Mouse (Mus musculus) heart, postnatal 0 days (tissue): ENCODE data around the gene Ggcx. TPM values are rescaled to one million over a fixed set of nuclear protein-coding genes. Genes with fewer than 3 reads are reported as not detected.
A peak's percentile ranks its signal among the peaks of the same experiment; 100 is the strongest.

Experiments
- ATAC-seq: fragments of 200-750 bp; cut with Nextera tagmentation; 2 replicates; pipeline ENCODE4 v1.8.0; 2017; ENCODE audit warnings: low read depth, moderate number of reproducible peaks, moderate library complexity; ENCODE audit not compliant: insufficient read depth
- DNase-seq: peaks from one replicate; pipeline ENCODE4 v3.0.0-alpha.2; 2016; ENCODE audit warnings: low spot score
- H3K27ac ChIP-seq: fragments of 300-500 bp; sonication (generic); 2 replicates; pipeline ENCODE4 v1.5.1; 2014; ENCODE audit warnings: low read depth, mild to moderate bottlenecking
- H3K27me3 ChIP-seq: fragments of 300-500 bp; sonication (generic); 2 replicates; pipeline ENCODE4 v1.6.1; 2014; ENCODE audit warnings: low read length, mixed read lengths; ENCODE audit not compliant: control insufficient read depth, insufficient read depth
- H3K36me3 ChIP-seq: fragments of 300-500 bp; sonication (generic); replicated peaks from 2 replicates; pipeline ENCODE4 v1.6.1; 2014; ENCODE audit warnings: low read length, mixed read lengths; ENCODE audit not compliant: control insufficient read depth, insufficient read depth
- H3K4me1 ChIP-seq: fragments of 300-500 bp; sonication (generic); 2 replicates; pipeline ENCODE4 v1.6.1; 2014; ENCODE audit warnings: antibody characterized with exemption; ENCODE audit not compliant: control insufficient read depth, insufficient read depth
- H3K4me2 ChIP-seq: fragments of 300-500 bp; sonication (generic); 2 replicates; pipeline ENCODE4 v1.6.1; 2014; ENCODE audit warnings: low read depth, mild to moderate bottlenecking, low read length, moderate library complexity
- H3K4me3 ChIP-seq: fragments of 300-500 bp; sonication (generic); 2 replicates; pipeline ENCODE4 v1.5.1; 2014; ENCODE audit warnings: low read depth, low read length
- H3K9ac ChIP-seq: fragments of 300-500 bp; sonication (generic); replicated peaks from 2 replicates; pipeline ENCODE4 v1.6.1; 2014; ENCODE audit warnings: low read depth, low read length, mixed read lengths
- H3K9me3 ChIP-seq: fragments of 300-500 bp; sonication (generic); replicated peaks from 2 replicates; pipeline ENCODE4 v1.6.1; 2016; ENCODE audit warnings: low read length; ENCODE audit not compliant: control insufficient read depth
- CTCF ChIP-seq: IDR thresholded peaks from 2 replicates; pipeline ENCODE4 v1.5.1; 2016; ENCODE audit warnings: antibody characterized with exemption, control low read depth, low read depth
- EP300 ChIP-seq: IDR thresholded peaks from 2 replicates; pipeline ENCODE4 v1.6.1; 2016; ENCODE audit warnings: antibody characterized with exemption, low read depth
- WGBS: fragments of 180-500 bp; shearing (Covaris S2); extraction: QIAGEN DNeasy Blood & Tissue Kit; methylation state at CpG from one replicate; pipeline ENCODE4 v1.1.7; 2014; 5-methylcytosine and 5-hydroxymethylcytosine counted together
- polyA plus RNA-seq: library from polyadenylated mRNA; unstranded; fragments of >200 nt; fragmentation: Nextera tagmentation; extraction: Ambion mirVana; gene quantifications from 2 replicates; pipeline ENCODE4 v1.2.1, GENCODE M21; 2015
- total RNA-seq: library from RNA; depleted of rRNA; stranded (reverse); fragments of >200 nt; gene quantifications from 2 replicates; pipeline ENCODE4 v1.2.3, GENCODE M21; 2014; ENCODE audit warnings: low replicate concordance

Ggcx gene
- total and polyA plus RNA-seq, 2 experiments from 2014 or later = 13.2 to 16.8 TPM

GRCm38 (mm10) chr6:72396837-72397251 lies 17.3 kb upstream of the Ggcx start:
- no peak overlapping the region for H3K4me3 ChIP-seq
- no peaks in the 10 kb centered on the region for H3K27me3 ChIP-seq
- no peaks in the 10 kb centered on the region for H3K36me3 ChIP-seq
- H3K27ac ChIP-seq = no peak overlapping the region
- ATAC-seq (no peak), DNase-seq (no peak)
- H3K9ac ChIP-seq = no peak overlapping the region
- H3K4me1 ChIP-seq = no peaks in the 10 kb centered on the region
- TF ChIP-seq CTCF (no peak), EP300 (no peak)
- 76% methylated on average over 10 of the region's 10 CpGs for WGBS
- no peak overlapping the region for H3K4me2 ChIP-seq
- H3K9me3 ChIP-seq = no peaks in the 10 kb centered on the region

GRCm38 (mm10) chr6:72399967-72400366 lies 14.1 kb upstream of the Ggcx start:
- no peaks in the 10 kb centered on the region for H3K4me1 ChIP-seq
- no peak overlapping the region for H3K4me2 ChIP-seq
- WGBS = 56% methylated on average over 2 of the region's 2 CpGs
- no peaks in the 10 kb centered on the region for H3K36me3 ChIP-seq
- H3K4me3 ChIP-seq = no peak overlapping the region
- no peak overlapping the region for H3K27ac ChIP-seq
- no peak for ATAC-seq
- H3K27me3 ChIP-seq = no peaks in the 10 kb centered on the region
- H3K9ac ChIP-seq = no peak overlapping the region
- no peak for TF ChIP-seq EP300
- no peak for TF ChIP-seq CTCF
- no peaks in the 10 kb centered on the region for H3K9me3 ChIP-seq
- no peak for DNase-seq

- no peak for TF ChIP-seq EP300
- TF ChIP-seq CTCF = peak; percentile 67
These were observed 12.2 kb upstream of the Ggcx start for GRCm38 (mm10) chr6:72401875-72402274.

GRCm38 (mm10) chr6:72405356-72405755 lies 8.8 kb upstream of the Ggcx start:
- no peak overlapping the region for H3K9ac ChIP-seq
- H3K9me3 ChIP-seq = no peaks in the 10 kb centered on the region
- DNase-seq (no peak), ATAC-seq (no peak)
- H3K4me1 ChIP-seq = no peaks in the 10 kb centered on the region
- WGBS = 77% methylated on average over 7 of the region's 7 CpGs
- H3K4me3 ChIP-seq = no peak overlapping the region
- H3K4me2 ChIP-seq = no peak overlapping the region
- no peak overlapping the region for H3K27ac ChIP-seq
- TF ChIP-seq EP300 = no peak
- TF ChIP-seq CTCF = no peak
- no peaks in the 10 kb centered on the region for H3K27me3 ChIP-seq
- H3K36me3 ChIP-seq = no peaks in the 10 kb centered on the region

More at GRCm38 (mm10) chr6:72401875-72402274, 12.2 kb upstream of the Ggcx start:
- ATAC-seq (no peak), DNase-seq (peak; percentile 31)
- Histone ChIP-seq H3K9me3 (no peaks in the 10 kb centered on the region), H3K36me3 (no peaks in the 10 kb centered on the region), H3K4me2 (no peak overlapping the region), H3K9ac (no peak overlapping the region), H3K4me3 (no peak overlapping the region), H3K27me3 (no peaks in the 10 kb centered on the region), H3K4me1 (no peaks in the 10 kb centered on the region), H3K27ac (no peak overlapping the region)
- 21% methylated on average over 7 of the region's 7 CpGs for WGBS

GRCm38 (mm10) chr6:72407119-72407518 lies 7.0 kb upstream of the Ggcx start:
- DNase-seq (peak; percentile 87), ATAC-seq (peak; percentile 79)
- Histone ChIP-seq H3K4me1 (no peaks in the 10 kb centered on the region), H3K27me3 (no peaks in the 10 kb centered on the region), H3K4me3 (no peak overlapping the region), H3K36me3 (no peaks in the 10 kb centered on the region), H3K27ac (no peak overlapping the region), H3K9ac (no peak overlapping the region), H3K9me3 (no peaks in the 10 kb centered on the region), H3K4me2 (no peak overlapping the region)
- 1% methylated on average over 5 of the region's 5 CpGs for WGBS
- TF ChIP-seq EP300 = no peak
- peak; percentile 100 for TF ChIP-seq CTCF

GRCm38 (mm10) chr6:72409567-72409966 lies 4.5 kb upstream of the Ggcx start:
- Histone ChIP-seq H3K4me3 (no peak overlapping the region), H3K4me2 (no peak overlapping the region), H3K27me3 (no peaks in the 10 kb centered on the region), H3K4me1 (peaks cover under 1% of the 10 kb centered on the region; the same call in 1 of the 2 replicates), H3K9me3 (no peaks in the 10 kb centered on the region), H3K36me3 (no peaks in the 10 kb centered on the region), H3K27ac (no peak overlapping the region), H3K9ac (no peak overlapping the region)
- no peak for TF ChIP-seq EP300
- TF ChIP-seq CTCF = peak; percentile 62
- no peak for ATAC-seq
- peak; percentile 62 for DNase-seq
- WGBS = 7% methylated on average over 3 of the region's 3 CpGs
